In genomic region chr2:18687671-18688170, GRCm38 (mm10) we compare ENCODE assay signal across 16 mouse cellular contexts. TPM values are rescaled to one million over a fixed set of nuclear protein-coding genes. Genes with fewer than 3 reads are reported as not detected.
"Had no signal": no experiment of that assay in that cellular context is flagged by ENCODE, and none has a peak within 500 bp of the region (broad histone marks: within the 10 kb centered on the region; RNA-seq: fewer than 3 reads in every experiment).

No protein-coding gene starts in this region.

- H3K4me3 ChIP-seq: layer of hippocampus, adult 2 months; liver, embryonic 15.5 days had no signal

- H3K4me2 ChIP-seq: midbrain, embryonic 13.5 days had no signal

- H3K27ac ChIP-seq: layer of hippocampus, adult 2 months; limb, embryonic 10.5 days; liver, embryonic 15.5 days; macrophage; midbrain, embryonic 13.5 days had no signal

- ATAC-seq: midbrain, embryonic 13.5 days had no signal

- H3K9me3 ChIP-seq: limb, embryonic 10.5 days; liver, embryonic 15.5 days; megakaryocyte, embryonic 14.5 days; midbrain, embryonic 13.5 days had no signal

- DNase-seq: kidney, adult 18-20 months; kidney, postnatal 10 days; lung, adult 2 months; lung, postnatal 14 days; right cerebral cortex, adult 18-20 months; thymus, adult 18-20 months; thymus, postnatal 14 days had no signal

- H3K9ac ChIP-seq: liver, embryonic 15.5 days; midbrain, embryonic 13.5 days had no signal

RNA-seq across cellular contexts. Expression of gene Spag6, which starts 6.1 kb away (rescaled TPM):
- total RNA-seq: monocyte, adult 5-6 weeks had no signal
- polyA plus RNA-seq: limb, embryonic 10.5 days; liver, embryonic 11.5 days; liver, embryonic 15.5 days; macrophage; neural tube, embryonic 14.5 days had no signal
